Mouse (Mus musculus): Measurements from ENCODE around the gene Polr3a.
A peak's percentile ranks its signal among the peaks of the same experiment; 100 is the strongest.

The Polr3a gene

DNA sequence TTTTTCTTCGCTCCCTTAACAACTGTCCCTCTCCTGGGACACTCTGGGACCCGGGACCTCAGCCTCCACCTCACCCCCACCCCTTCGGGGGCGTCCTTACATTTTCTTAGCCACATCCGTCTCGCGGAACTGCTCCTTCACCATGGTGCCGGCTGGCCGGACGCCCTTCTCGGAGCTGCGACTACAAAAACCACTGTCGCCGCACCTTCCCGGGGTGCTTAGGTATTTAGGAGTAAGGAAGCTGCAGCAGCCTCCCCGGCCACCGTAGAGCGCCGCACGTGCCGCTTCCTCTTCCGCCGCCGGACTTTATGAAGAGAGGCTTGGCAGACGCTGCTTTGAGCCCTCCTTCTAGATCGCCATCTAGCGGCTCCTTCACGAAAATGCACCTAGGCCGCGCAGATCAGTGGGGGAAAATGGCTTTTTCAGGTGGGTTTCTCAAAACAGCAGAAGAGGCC lies at the start of gene Polr3a, which contains the start of gene Rps24:
Polr3a (minus strand) TSS at position 286 of the 455 bp plus-strand sequence.
Rps24 (plus strand) TSS at position 353 of the 455 bp plus-strand sequence.
- peak; percentile 95 for DNase-seq (ENCODE audit: low read depth, low spot score)

- DNase-seq (ENCODE audit: low read depth, low spot score) = no peak
Observed at GRCm38 (mm10) chr14:24534865-24535545, 48.1 kb upstream of the Polr3a start.

DNA sequence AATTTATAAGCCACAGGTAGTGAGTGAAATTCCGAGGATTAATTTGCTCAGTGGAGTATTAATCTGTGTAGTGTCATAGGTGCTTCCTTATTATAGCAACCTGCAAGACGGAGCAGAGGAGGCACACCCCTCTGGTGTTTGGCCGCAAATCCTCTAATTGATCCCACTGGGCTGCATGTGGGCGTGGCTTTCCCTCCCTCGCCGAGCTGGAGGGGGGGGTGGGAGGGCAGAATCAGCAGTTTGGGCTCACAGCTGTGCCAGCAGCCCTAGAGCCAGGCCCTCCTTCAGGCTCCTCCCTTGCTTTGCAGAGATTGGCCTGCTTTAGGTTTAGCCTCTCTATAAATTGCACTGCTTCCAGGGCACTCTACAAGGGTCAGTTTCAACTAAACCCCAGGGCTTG lies 43.4 kb upstream of the Polr3a start:
- DNase-seq (ENCODE audit: low read depth, low spot score) = peak; percentile 56

DNA sequence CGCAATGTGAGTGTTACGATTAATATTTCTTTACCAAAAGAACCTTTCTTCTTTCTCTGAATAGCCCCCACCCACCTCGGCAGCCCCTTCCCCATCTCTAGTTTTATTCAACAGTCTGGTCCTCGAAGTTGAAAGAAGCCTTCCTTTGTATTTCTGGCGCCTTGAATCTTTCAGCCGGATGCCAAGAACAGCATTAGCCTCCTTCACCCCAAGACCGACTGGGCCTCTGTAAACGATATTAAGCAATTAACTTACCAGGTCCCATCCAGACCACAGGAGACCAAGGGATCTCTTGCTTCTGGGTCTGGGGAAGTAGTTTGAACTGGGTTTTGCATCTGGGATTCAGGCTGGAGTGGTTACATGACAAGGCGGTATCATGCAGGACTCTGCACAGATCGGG lies 39.6 kb upstream of the Polr3a start:
- no peak for DNase-seq (ENCODE audit: low read depth, low spot score)

DNA sequence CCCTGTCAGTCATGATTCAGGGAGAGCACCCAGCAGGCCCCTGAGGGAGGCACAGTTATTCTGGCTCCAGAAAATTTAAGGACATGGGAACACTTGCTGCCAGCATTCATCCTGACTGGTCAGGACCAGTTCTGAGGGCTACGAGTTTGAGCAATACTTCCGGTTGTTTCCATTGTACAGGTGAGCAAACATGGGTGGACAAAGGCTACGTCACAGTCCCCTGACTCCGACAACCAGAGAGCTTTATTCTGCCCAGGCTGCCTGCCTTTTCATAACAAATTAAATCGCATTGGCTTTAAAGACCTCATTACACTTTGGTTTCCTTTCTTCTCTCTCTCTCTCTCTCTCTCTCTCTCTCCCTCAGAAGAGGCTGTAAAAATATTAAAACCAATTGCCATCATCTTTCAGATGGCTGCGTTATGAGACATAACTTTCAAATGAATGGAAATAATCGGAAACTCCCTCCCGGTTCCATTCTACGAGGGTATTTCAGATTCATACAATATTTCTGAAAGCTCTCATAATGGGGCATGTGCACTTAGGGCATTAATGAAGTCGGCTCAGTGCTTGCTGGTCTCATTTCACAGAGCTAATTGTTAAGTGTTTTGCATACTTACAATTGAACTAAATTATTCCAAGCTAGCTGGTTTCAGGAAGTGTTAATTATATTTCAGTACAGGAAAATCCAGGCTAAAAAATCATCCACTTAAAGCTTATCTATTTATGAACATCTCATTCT lies 39.0 kb upstream of the Polr3a start:
- DNase-seq (ENCODE audit: low read depth, low spot score) = no peak

GRCm38 (mm10) chr14:24525137-24525536 lies 38.3 kb upstream of the Polr3a start:
- DNase-seq (ENCODE audit: low read depth, low spot score) = no peak

DNA sequence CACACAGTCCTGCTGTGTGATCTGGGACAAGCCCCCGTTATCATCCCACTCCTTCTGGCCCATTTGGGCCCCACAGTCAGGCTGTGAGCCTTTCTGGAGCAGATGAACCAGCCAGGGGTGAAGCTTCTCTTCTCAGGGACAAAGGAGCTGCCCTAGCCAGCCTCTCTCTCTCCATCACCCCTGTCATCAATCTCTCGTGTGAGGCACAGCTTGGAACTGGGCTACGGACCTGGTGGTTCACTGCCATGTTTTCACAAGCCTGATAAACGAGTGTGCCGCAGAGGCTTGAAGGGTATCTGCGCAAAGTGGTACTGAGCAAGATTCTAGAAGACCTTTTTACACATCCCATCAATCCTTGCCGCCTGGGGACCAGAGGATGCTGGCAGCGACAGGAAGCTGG lies 34.7 kb upstream of the Polr3a start:
- DNase-seq (ENCODE audit: low read depth, low spot score) = no peak

DNA sequence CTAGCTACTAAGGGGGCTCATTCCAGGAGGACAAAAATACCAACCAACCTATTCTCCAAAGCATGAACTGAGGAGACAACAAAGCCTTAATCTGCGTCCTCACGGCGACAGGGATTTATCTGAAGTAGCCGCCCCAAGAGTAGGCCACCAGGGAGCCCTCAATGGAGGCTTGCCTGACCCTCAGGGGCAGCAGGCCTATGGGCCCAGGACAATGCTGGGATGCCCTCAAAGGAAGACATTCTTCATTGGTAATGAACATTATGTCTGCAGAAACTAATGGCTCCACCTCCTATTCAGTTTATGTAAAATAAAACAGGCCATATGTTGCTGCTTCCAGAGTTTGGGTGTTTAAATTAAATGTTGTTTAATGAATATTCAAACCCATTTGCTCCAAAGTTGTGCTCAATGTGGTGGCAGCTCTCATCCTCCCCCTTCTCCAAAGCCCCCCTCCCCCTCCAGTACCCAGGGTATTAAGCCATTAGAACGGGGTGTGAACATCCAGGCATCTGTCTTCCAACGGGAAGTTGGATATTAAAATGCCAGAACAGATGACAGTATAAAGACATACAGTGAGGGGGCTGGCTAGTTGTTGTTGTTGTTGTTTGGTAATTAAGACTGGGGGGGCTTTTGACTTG lies 25.8 kb upstream of the Polr3a start:
- no peak for DNase-seq (ENCODE audit: low read depth, low spot score)

GRCm38 (mm10) chr14:24510679-24511078 lies 23.8 kb upstream of the Polr3a start:
- no peak for DNase-seq (ENCODE audit: low read depth, low spot score)

- no peak for DNase-seq (ENCODE audit: low read depth, low spot score)
Observed at GRCm38 (mm10) chr14:24510218-24510617, 23.4 kb upstream of the Polr3a start.

DNA sequence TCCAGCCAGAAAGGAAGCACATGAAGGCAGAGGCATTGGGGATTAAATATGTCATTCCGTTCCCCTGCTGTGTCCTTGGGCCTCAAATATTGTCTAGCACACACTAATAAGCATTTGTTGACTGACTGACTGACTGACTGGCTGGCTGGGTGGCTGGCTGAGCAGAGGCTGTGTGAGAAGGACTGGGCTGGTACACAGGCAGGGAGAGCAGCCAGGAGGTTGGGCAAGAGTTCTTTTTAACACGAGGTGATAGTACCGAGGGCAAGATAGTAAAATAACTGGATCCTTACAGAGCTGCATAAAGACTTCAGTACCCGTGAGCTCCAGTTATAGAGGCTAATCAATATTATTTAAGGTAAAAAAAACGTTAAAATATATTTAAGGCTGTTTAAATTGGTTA lies 22.7 kb upstream of the Polr3a start:
- no peak for DNase-seq (ENCODE audit: low read depth, low spot score)

GRCm38 (mm10) chr14:24508070-24508773 lies 21.4 kb upstream of the Polr3a start:
- no peak for DNase-seq (ENCODE audit: low read depth, low spot score)

DNA sequence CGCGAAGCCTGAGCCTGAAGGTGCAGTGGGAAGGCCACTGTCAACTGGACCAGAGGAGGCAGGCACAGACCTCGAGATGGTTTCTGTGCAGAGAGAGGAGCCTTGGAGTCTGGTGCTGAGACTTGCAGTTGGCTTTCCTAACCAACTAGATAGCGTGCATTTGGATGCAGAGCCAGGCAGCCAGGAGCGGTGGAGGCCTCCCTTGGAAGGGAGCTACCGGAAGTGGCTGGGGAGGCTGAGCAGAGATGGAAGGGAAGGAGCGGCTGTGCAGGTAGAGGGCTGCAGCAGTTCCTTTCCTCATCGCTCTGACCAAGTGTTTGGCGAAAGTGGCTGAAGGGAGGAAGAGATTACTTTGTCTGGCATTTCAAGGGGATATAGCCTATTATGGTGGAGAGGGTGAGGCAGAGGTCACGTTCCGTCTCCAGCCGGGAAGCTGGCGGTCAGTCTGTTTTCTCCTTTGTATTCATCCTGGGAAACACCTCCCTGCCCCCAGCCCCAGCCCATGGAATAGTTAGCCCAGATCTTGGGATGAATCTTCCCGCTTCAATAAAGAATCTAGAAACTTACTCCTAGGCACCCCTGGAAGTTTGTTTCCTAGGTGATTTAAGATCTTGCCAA lies 20.7 kb upstream of the Polr3a start:
- no peak for DNase-seq (ENCODE audit: low read depth, low spot score)

DNA sequence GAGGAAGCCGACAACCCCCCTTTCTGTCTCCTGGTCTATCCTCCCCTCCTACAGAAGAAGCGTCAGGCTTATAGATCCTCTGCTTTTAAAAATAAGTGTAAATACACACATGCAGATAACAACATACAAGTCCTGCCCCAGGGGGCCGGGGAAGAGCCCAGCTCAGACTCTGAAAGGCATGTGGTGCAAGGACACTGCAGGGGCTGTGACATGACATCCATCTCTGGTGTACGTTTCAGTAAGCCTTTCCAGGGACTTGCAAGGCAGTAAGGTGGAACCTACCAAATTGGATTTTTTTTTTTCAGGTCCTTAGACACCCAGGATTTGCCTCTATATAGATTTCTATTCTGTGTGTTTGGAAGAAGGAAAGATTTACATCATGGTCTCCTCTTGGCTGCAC lies 14.4 kb upstream of the Polr3a start:
- DNase-seq (ENCODE audit: low read depth, low spot score) = no peak

DNA sequence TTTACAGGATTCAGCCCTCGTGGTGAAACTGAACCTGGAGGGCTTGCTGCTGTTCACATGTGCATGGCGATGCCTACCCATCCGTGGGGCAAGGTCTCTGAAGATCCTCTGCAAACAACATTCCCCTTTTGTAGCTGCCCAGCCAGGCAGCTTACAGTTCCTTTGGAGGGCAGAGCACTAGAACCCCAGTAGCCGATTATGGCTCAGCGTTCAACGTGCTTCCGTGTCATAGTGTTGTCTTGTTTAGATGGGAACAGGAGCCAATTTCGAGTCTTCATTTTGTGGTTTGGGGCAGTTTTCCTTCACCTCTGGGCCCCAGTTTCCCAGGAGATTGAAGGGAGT lies 14.0 kb upstream of the Polr3a start:
- no peak for DNase-seq (ENCODE audit: low read depth, low spot score)

GRCm38 (mm10) chr14:24500091-24500844 lies 13.4 kb upstream of the Polr3a start:
- peak; percentile 91 for DNase-seq (ENCODE audit: low read depth, low spot score)

GRCm38 (mm10) chr14:24499478-24499877 lies 12.6 kb upstream of the Polr3a start:
- no peak for DNase-seq (ENCODE audit: low read depth, low spot score)

- DNase-seq (ENCODE audit: low read depth, low spot score) = no peak
Observed at GRCm38 (mm10) chr14:24498561-24499255, 11.8 kb upstream of the Polr3a start.

DNA sequence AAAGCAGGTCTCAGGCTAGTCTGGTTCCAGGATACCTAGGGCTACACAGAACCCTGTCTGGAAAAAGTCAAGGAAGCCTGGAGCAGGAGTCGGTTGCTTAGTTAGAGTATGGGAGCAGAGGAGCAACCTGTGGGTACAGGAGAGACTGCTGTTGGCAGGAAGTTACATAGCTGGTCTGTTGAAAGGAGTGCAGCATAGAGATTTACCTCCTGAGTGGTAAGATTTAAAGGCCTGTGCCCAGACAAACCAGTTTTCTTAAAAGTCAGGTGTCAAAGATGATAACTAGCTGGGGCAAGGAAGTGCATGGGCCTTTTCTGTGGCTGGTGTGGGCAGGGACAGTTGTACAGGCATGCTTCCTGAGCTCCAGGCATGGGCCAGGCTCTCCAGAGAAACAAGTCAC lies 10.6 kb upstream of the Polr3a start:
- no peak for DNase-seq (ENCODE audit: low read depth, low spot score)

GRCm38 (mm10) chr14:24496507-24496906 lies 9.6 kb upstream of the Polr3a start:
- DNase-seq (ENCODE audit: low read depth, low spot score) = no peak

Data from mesoderm, embryonic 11.5 days (tissue).